Comparison of ENCODE assay signal across 23 mouse cellular contexts in the genomic region with DNA sequence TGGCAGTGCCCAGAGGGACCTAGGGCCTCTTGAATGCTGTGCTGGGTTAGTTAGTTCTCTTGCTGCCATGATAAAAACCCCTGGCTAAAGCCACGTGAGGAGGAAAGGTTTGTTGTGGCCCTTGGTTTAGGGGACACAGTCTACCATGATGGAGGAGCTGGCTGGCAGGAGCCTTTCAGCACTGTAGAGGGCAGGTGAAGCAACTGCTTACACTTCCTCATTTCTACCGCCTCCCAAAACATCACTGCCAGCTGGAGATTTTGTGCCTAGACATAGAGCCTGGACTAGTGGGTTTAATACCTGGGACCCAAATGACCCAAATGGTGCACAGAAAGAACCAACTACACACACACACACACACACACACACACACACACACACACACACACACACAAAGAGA. TPM values are rescaled to one million over a fixed set of nuclear protein-coding genes. Genes with fewer than 3 reads are reported as not detected.
"Had no signal": no experiment of that assay in that cellular context is flagged by ENCODE, and none has a peak within 500 bp of the region (broad histone marks: within the 10 kb centered on the region; RNA-seq: fewer than 3 reads in every experiment).

No protein-coding gene starts in this region.

- H3K27ac ChIP-seq: intestine, embryonic 15.5 days; kidney, embryonic 15.5 days; limb, embryonic 15.5 days; liver, embryonic 15.5 days; lung, embryonic 15.5 days; midbrain, embryonic 10.5 days; midbrain, embryonic 13.5 days; neural tube, embryonic 13.5 days; stomach, postnatal 0 days had no signal

- H3K36me3 ChIP-seq: intestine, embryonic 15.5 days; kidney, embryonic 15.5 days; limb, embryonic 15.5 days; liver, embryonic 15.5 days; lung, embryonic 15.5 days had no signal

- H3K9ac ChIP-seq: intestine, embryonic 15.5 days; kidney, embryonic 15.5 days; limb, embryonic 15.5 days; liver, embryonic 15.5 days; lung, embryonic 15.5 days; midbrain, embryonic 13.5 days; neural tube, embryonic 13.5 days had no signal

- H3K9me3 ChIP-seq: intestine, embryonic 15.5 days; kidney, embryonic 15.5 days; limb, embryonic 15.5 days; liver, embryonic 15.5 days; lung, embryonic 15.5 days; megakaryocyte, embryonic 14.5 days; midbrain, embryonic 10.5 days; midbrain, embryonic 13.5 days; neural tube, embryonic 13.5 days had no signal

- H3K4me3 ChIP-seq: intestine, embryonic 15.5 days; kidney, embryonic 15.5 days; limb, embryonic 15.5 days; liver, embryonic 15.5 days; lung, embryonic 15.5 days; megakaryocyte, embryonic 14.5 days; midbrain, embryonic 10.5 days; midbrain, embryonic 13.5 days; myocyte; neural tube, embryonic 13.5 days had no signal

- H3K27me3 ChIP-seq: intestine, embryonic 15.5 days; kidney, embryonic 15.5 days; limb, embryonic 15.5 days; liver, embryonic 15.5 days; lung, embryonic 15.5 days; midbrain, embryonic 13.5 days; neural tube, embryonic 13.5 days had no signal

- ATAC-seq: intestine, embryonic 15.5 days; midbrain, embryonic 13.5 days; midbrain, embryonic 16.5 days had no signal

- H3K4me1 ChIP-seq: intestine, embryonic 15.5 days; kidney, embryonic 15.5 days; limb, embryonic 15.5 days; lung, embryonic 15.5 days; midbrain, embryonic 10.5 days; midbrain, embryonic 13.5 days; neural tube, embryonic 13.5 days had no signal

- DNase-seq: kidney, adult 11 months; kidney, adult 8-10 months; layer of hippocampus, adult 9-11 months; lung, adult 18-20 months; lung, postnatal 10 days; right cerebral cortex, postnatal 25 days; thymus, adult 2 months; thymus, postnatal 14 days had no signal

RNA-seq across cellular contexts. Expression of gene Cilp2, which starts 26.2 kb away (rescaled TPM):
- total RNA-seq: monocyte, adult 5-6 weeks; neutrophil, adult 5-6 weeks had no signal

RNA-seq across cellular contexts. Expression of gene Tssk6, which starts 40.7 kb away (rescaled TPM):
- total RNA-seq: left cerebral cortex, adult 18-20 months had no signal
